Mouse (Mus musculus) B cell, adult 2 months (primary cell): ENCODE measurements around the gene Wwox.

Experiments used
- DNase-seq, 2 experiments: peaks; one replicate each; pipeline ENCODE4 v3.0.0; 2022

Wwox gene

GRCm38 (mm10) chr8:115397981-115398380 is 958.5 kb downstream of the Wwox start:
- DNase-seq = peak; percentile 84 to 88

DNA sequence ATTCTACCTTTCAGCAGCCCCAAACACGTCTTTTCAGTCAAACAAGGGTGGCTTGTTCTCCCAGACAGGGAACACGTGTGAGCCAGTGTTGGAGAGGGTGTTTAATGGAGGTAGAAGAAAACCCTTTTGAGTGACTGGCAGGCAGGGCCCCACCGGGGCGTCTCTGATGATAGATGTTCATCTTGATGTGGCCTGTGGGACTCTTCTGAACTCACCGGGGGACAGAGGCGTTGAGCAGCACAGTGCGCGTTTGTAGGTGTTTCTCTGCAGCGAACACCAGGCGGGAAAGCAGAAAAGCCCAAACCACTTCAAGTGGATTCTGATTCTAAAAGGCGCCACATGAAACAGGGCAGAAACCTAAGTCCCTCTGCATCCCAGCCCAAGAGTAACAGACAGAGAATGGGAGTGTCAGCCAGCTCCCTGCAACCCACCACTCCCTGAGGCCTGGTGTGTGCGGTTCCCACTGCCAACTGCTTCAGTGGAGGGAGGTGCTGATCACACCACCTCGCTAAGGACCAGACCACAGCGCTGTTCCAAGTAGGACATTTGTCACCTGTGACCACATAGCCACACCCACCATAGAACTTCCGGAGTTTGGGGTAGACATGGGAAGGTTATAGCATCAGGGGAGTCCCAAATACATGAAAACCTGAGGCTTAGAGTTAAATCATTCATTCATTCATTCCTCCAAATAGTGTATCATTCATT is 960.7 kb downstream of the Wwox start:
- DNase-seq = no peak
